Mouse (Mus musculus) heart, embryonic 14.5 days (tissue): Measurements from ENCODE around the gene Fam122a. TPM values are rescaled to one million over a fixed set of nuclear protein-coding genes. Genes with fewer than 3 reads are reported as not detected.
A peak's percentile ranks its signal among the peaks of the same experiment; 100 is the strongest.

Experiments used
- ATAC-seq: fragments of 200-750 bp; cut with Nextera tagmentation; 2 replicates; pipeline ENCODE4 v1.8.0; 2017; ENCODE audit warnings: low read depth, moderate TSS enrichment; ENCODE audit not compliant: insufficient number of reproducible peaks, insufficient read depth, low FRiP score
- H3K27ac ChIP-seq, 2 experiments: fragments of 200-500 bp in 1 of 2; fragments of 300-500 bp in 1 of 2; sonication (generic) in 1 of 2; replicated peaks in 1 of 2; 2 replicates each; pipeline ENCODE4 v1.5.1; 2012 to 2014; ENCODE audit warnings: low read depth in 2 of 2, low read length in 2 of 2, control low read depth in 1 of 2, mild to moderate bottlenecking in 1 of 2, mixed read lengths in 1 of 2; ENCODE audit not compliant: control insufficient read depth in 1 of 2, insufficient read depth in 1 of 2
- H3K27me3 ChIP-seq: fragments of 300-500 bp; sonication (generic); 2 replicates; pipeline ENCODE4 v1.6.1; 2014; ENCODE audit warnings: mild to moderate bottlenecking, low read length, control low read depth; ENCODE audit not compliant: control insufficient read depth, insufficient read depth
- H3K36me3 ChIP-seq: fragments of 300-500 bp; sonication (generic); 2 replicates; pipeline ENCODE4 v1.6.1; 2014; ENCODE audit warnings: mild to moderate bottlenecking, control low read depth, low read length, mixed read lengths; ENCODE audit not compliant: control insufficient read depth, insufficient read depth
- H3K4me1 ChIP-seq, 2 experiments: fragments of 200-500 bp in 1 of 2; fragments of 300-500 bp in 1 of 2; sonication (generic) in 1 of 2; 2 replicates each; pipeline ENCODE4 v1.6.1; 2012 to 2014; ENCODE audit warnings: low read length in 2 of 2, control low read depth in 1 of 2, mixed read lengths in 1 of 2; ENCODE audit not compliant: control insufficient read depth in 2 of 2, insufficient read depth in 2 of 2
- H3K4me2 ChIP-seq: fragments of 300-500 bp; sonication (generic); 2 replicates; pipeline ENCODE4 v1.6.1; 2014; ENCODE audit warnings: mild to moderate bottlenecking, low read length
- H3K4me3 ChIP-seq, 2 experiments: fragments of 200-500 bp in 1 of 2; fragments of 300-500 bp in 1 of 2; sonication (generic) in 1 of 2; 2 replicates each; pipeline ENCODE4 v1.5.1; 2012 to 2014; ENCODE audit warnings: low read length in 2 of 2, mild to moderate bottlenecking in 2 of 2, control low read depth in 1 of 2, low read depth in 1 of 2, moderate library complexity in 1 of 2; ENCODE audit not compliant: control insufficient read depth in 1 of 2, insufficient read depth in 1 of 2
- H3K9ac ChIP-seq: fragments of 300-500 bp; sonication (generic); 2 replicates; pipeline ENCODE4 v1.6.1; 2014; ENCODE audit warnings: mild to moderate bottlenecking, low read length
- H3K9me3 ChIP-seq: fragments of 300-500 bp; sonication (generic); 2 replicates; pipeline ENCODE4 v1.6.1; 2016; ENCODE audit warnings: low read length, control low read depth; ENCODE audit not compliant: control insufficient read depth
- WGBS: fragments of 180-500 bp; shearing (Covaris S2); extraction: QIAGEN DNeasy Blood & Tissue Kit; methylation state at CpG from one replicate; pipeline ENCODE4 v1.1.7; 2014; 5-methylcytosine and 5-hydroxymethylcytosine counted together
- polyA plus RNA-seq: library from polyadenylated mRNA; unstranded; fragments of >200 nt; fragmentation: Nextera tagmentation; extraction: Ambion mirVana; gene quantifications from 2 replicates; pipeline ENCODE4 v1.2.1, GENCODE M21; 2014

Fam122a gene
- polyA plus RNA-seq, 1 experiment from 2014 or later = 49.8 TPM

- Histone ChIP-seq H3K36me3 (0 out of 2 replicates have a peak, but pooled peaks cover 3% of the 10 kb centered on the region), H3K9ac (no peak overlapping the region; the same call in 1 of the 2 replicates), H3K27me3 (no peaks in the 10 kb centered on the region), H3K4me1 (peaks cover 14 to 30% of the 10 kb centered on the region in 2 experiments), H3K4me3 (no peak overlapping the region), H3K4me2 (peak overlapping the region; percentile 26), H3K9me3 (no peaks in the 10 kb centered on the region), H3K27ac (peak overlapping the region in 1 of 2 experiments; percentile 48)
- no peak for ATAC-seq
- WGBS = 50% methylated on average over 3 of the region's 3 CpGs
These were observed 8.5 kb downstream of the Fam122a start for GRCm38 (mm10) chr19:24468616-24469015.

- no peak overlapping the region for H3K27ac ChIP-seq
- no peak overlapping the region for H3K4me2 ChIP-seq
- 92% methylated on average over 3 of the region's 3 CpGs for WGBS
These were observed 14.1 kb downstream of the Fam122a start for GRCm38 (mm10) chr19:24463011-24463410.

GRCm38 (mm10) chr19:24456591-24457231 is 20.4 kb downstream of the Fam122a start:
- no peak for ATAC-seq
- 68% methylated on average over 6 of the region's 6 CpGs for WGBS

More at GRCm38 (mm10) chr19:24463011-24463410, 14.1 kb downstream of the Fam122a start:
- no peaks in the 10 kb centered on the region for H3K36me3 ChIP-seq
- H3K9me3 ChIP-seq = no peaks in the 10 kb centered on the region
- H3K9ac ChIP-seq = no peak overlapping the region
- no peaks in the 10 kb centered on the region for H3K27me3 ChIP-seq
- H3K4me3 ChIP-seq = no peak overlapping the region
- H3K4me1 ChIP-seq = peaks cover 5 to 10% of the 10 kb centered on the region in 2 experiments
- ATAC-seq = no peak

GRCm38 (mm10) chr19:24455249-24455960 is 21.8 kb downstream of the Fam122a start:
- Histone ChIP-seq H3K27ac (no peak overlapping the region), H3K9me3 (no peaks in the 10 kb centered on the region), H3K27me3 (no peaks in the 10 kb centered on the region), H3K4me1 (peaks cover 20 to 42% of the 10 kb centered on the region in 2 experiments), H3K4me2 (no peak overlapping the region), H3K9ac (no peak overlapping the region), H3K36me3 (no peaks in the 10 kb centered on the region), H3K4me3 (no peak overlapping the region)
- no peak for ATAC-seq
- 64% methylated on average over 6 of the region's 6 CpGs for WGBS

More at GRCm38 (mm10) chr19:24456591-24457231, 20.4 kb downstream of the Fam122a start:
- Histone ChIP-seq H3K36me3 (no peaks in the 10 kb centered on the region), H3K27ac (peak overlapping the region; percentile 30 to 42; a peak in 3 of 4 replicates), H3K9ac (no peak overlapping the region), H3K4me1 (peaks cover 20 to 43% of the 10 kb centered on the region in 2 experiments), H3K27me3 (no peaks in the 10 kb centered on the region), H3K4me2 (no peak overlapping the region), H3K9me3 (no peaks in the 10 kb centered on the region), H3K4me3 (no peak overlapping the region)

- H3K36me3 ChIP-seq = no peaks in the 10 kb centered on the region
- no peak overlapping the region for H3K4me2 ChIP-seq
- H3K4me1 ChIP-seq = peaks cover 20 to 42% of the 10 kb centered on the region in 2 experiments
- 0 out of 2 replicates have a peak, but pooled peaks cover 3% of the 10 kb centered on the region for H3K9me3 ChIP-seq
- no peak overlapping the region for H3K27ac ChIP-seq
- no peak overlapping the region for H3K4me3 ChIP-seq
- no peaks in the 10 kb centered on the region for H3K27me3 ChIP-seq
- no peak for ATAC-seq
- no peak overlapping the region for H3K9ac ChIP-seq
- 82% methylated on average over 2 of the region's 2 CpGs for whole genome bisulfite sequencing
These were observed 22.7 kb downstream of the Fam122a start for GRCm38 (mm10) chr19:24454451-24454850.

GRCm38 (mm10) chr19:24453379-24453778 is 23.8 kb downstream of the Fam122a start:
- H3K27me3 ChIP-seq = no peaks in the 10 kb centered on the region
- H3K9ac ChIP-seq = peak overlapping the region; percentile 30; the same call in 1 of the 2 replicates
- H3K4me2 ChIP-seq = peak overlapping the region; percentile 4; the same call in 1 of the 2 replicates
- H3K4me1 ChIP-seq = peaks cover 20 to 42% of the 10 kb centered on the region in 2 experiments
- WGBS = 64% methylated on average over 13 of the region's 13 CpGs
- no peak for ATAC-seq
- no peak overlapping the region for H3K27ac ChIP-seq
- H3K4me3 ChIP-seq = no peak overlapping the region
- H3K36me3 ChIP-seq = no peaks in the 10 kb centered on the region
- H3K9me3 ChIP-seq = 0 out of 2 replicates have a peak, but pooled peaks cover 3% of the 10 kb centered on the region

GRCm38 (mm10) chr19:24452441-24452898 is 24.7 kb downstream of the Fam122a start:
- no peak overlapping the region; the same call in 1 of the 2 replicates for H3K4me2 ChIP-seq

More at GRCm38 (mm10) chr19:24452441-24452898, 24.7 kb downstream of the Fam122a start:
- peak overlapping the region; percentile 71 to 78 for H3K27ac ChIP-seq
- H3K27me3 ChIP-seq = no peaks in the 10 kb centered on the region
- no peaks in the 10 kb centered on the region for H3K36me3 ChIP-seq
- H3K4me3 ChIP-seq = no peak overlapping the region
- H3K9ac ChIP-seq = 0 out of 2 replicates have a peak overlapping the region, but pooled peaks have one; percentile 34
- 0 out of 2 replicates have a peak, but pooled peaks have one; percentile 50 for ATAC-seq
- H3K9me3 ChIP-seq = 0 out of 2 replicates have a peak, but pooled peaks cover 3% of the 10 kb centered on the region
- peaks cover 20 to 42% of the 10 kb centered on the region in 2 experiments for H3K4me1 ChIP-seq
- WGBS = 11% methylated on average over 3 of the region's 3 CpGs
